Mouse (Mus musculus): ENCODE data around the gene Vps8. TPM values are rescaled to one million over a fixed set of nuclear protein-coding genes. Genes with fewer than 3 reads are reported as not detected.

Vps8 gene
- polyA plus RNA-seq, 1 experiment from 2014 or later: 13.7 TPM

GRCm38 (mm10) chr16:21412593-21413047, 10.3 kb upstream of the Vps8 start:
- Histone ChIP-seq H3K36me3 (no peaks in the 10 kb centered on the region), H3K27ac (no peak overlapping the region), H3K4me3 (no peak overlapping the region), H3K9me3 (replicated peaks) (no peaks in the 10 kb centered on the region), H3K27me3 (ENCODE audit: low read depth, poor library complexity, severe bottlenecking) (no peaks in the 10 kb centered on the region), H3K4me1 (0 out of 2 replicates have a peak, but pooled peaks cover 6% of the 10 kb centered on the region)
- DNase-seq (ENCODE audit: low spot score): peak; percentile 85
- WGBS: 21% methylated on average over 8 of the region's 8 CpGs

- DNase-seq (ENCODE audit: low spot score): no peak
- Histone ChIP-seq H3K27ac (no peak overlapping the region), H3K27me3 (ENCODE audit: low read depth, poor library complexity, severe bottlenecking) (no peaks in the 10 kb centered on the region), H3K4me1 (0 out of 2 replicates have a peak, but pooled peaks cover 6% of the 10 kb centered on the region), H3K9me3 (replicated peaks) (no peaks in the 10 kb centered on the region), H3K36me3 (no peaks in the 10 kb centered on the region), H3K4me3 (no peak overlapping the region)
- 81% methylated on average over 3 of the region's 3 CpGs for WGBS
These were observed 9.1 kb upstream of the Vps8 start for GRCm38 (mm10) chr16:21413819-21414218.

- Histone ChIP-seq H3K4me3 (no peak overlapping the region), H3K4me1 (0 out of 2 replicates have a peak, but pooled peaks cover 6% of the 10 kb centered on the region), H3K27ac (no peak overlapping the region), H3K36me3 (no peaks in the 10 kb centered on the region), H3K9me3 (replicated peaks) (no peaks in the 10 kb centered on the region), H3K27me3 (ENCODE audit: low read depth, poor library complexity, severe bottlenecking) (no peaks in the 10 kb centered on the region)
- 95% methylated on average over 8 of the region's 8 CpGs for WGBS
- no peak for DNase-seq (ENCODE audit: low spot score)
These were observed 7.8 kb upstream of the Vps8 start for GRCm38 (mm10) chr16:21415128-21415527.

GRCm38 (mm10) chr16:21418012-21418411, 4.9 kb upstream of the Vps8 start:
- Histone ChIP-seq H3K27me3 (ENCODE audit: low read depth, poor library complexity, severe bottlenecking) (no peaks in the 10 kb centered on the region), H3K4me3 (no peak overlapping the region), H3K9me3 (replicated peaks) (no peaks in the 10 kb centered on the region), H3K4me1 (peaks cover 6% of the 10 kb centered on the region; the same call in 1 of the 2 replicates), H3K36me3 (no peaks in the 10 kb centered on the region), H3K27ac (no peak overlapping the region)
- 75% methylated on average over 5 of the region's 5 CpGs for WGBS
- DNase-seq (ENCODE audit: low spot score): no peak

- peak overlapping the region; percentile 94 for H3K4me3 ChIP-seq
- no peaks in the 10 kb centered on the region for H3K9me3 ChIP-seq (replicated peaks)
- peak overlapping the region; percentile 94 for H3K27ac ChIP-seq
- 5% methylated on average over 10 of the region's 10 CpGs for WGBS
- DNase-seq (ENCODE audit: low spot score): no peak
- peaks cover 27% of the 10 kb centered on the region for H3K4me1 ChIP-seq
- no peaks in the 10 kb centered on the region for H3K27me3 ChIP-seq (ENCODE audit: low read depth, poor library complexity, severe bottlenecking)
- no peaks in the 10 kb centered on the region for H3K36me3 ChIP-seq
These were observed 610 bp downstream of the Vps8 start for GRCm38 (mm10) chr16:21423546-21423910.

- 79% methylated on average over 5 of the region's 5 CpGs for WGBS
- no peak for DNase-seq (ENCODE audit: low spot score)
- H3K27ac ChIP-seq: no peak overlapping the region
- H3K9me3 ChIP-seq (replicated peaks): no peaks in the 10 kb centered on the region
- H3K36me3 ChIP-seq: no peaks in the 10 kb centered on the region
- peaks cover 22% of the 10 kb centered on the region for H3K4me1 ChIP-seq
- no peaks in the 10 kb centered on the region for H3K27me3 ChIP-seq (ENCODE audit: low read depth, poor library complexity, severe bottlenecking)
- H3K4me3 ChIP-seq: no peak overlapping the region
These were observed 5.2 kb downstream of the Vps8 start for GRCm38 (mm10) chr16:21428131-21428530.

GRCm38 (mm10) chr16:21430377-21431060, 7.6 kb downstream of the Vps8 start:
- Histone ChIP-seq H3K36me3 (no peaks in the 10 kb centered on the region), H3K4me1 (0 out of 2 replicates have a peak, but pooled peaks cover 3% of the 10 kb centered on the region), H3K27me3 (ENCODE audit: low read depth, poor library complexity, severe bottlenecking) (no peaks in the 10 kb centered on the region), H3K27ac (no peak overlapping the region), H3K9me3 (replicated peaks) (no peaks in the 10 kb centered on the region), H3K4me3 (no peak overlapping the region)
- 91% methylated on average over 2 of the region's 2 CpGs for WGBS
- no peak for DNase-seq (ENCODE audit: low spot score)

- no peak for DNase-seq (ENCODE audit: low spot score)
- no peaks in the 10 kb centered on the region for H3K4me1 ChIP-seq
- no peak overlapping the region for H3K27ac ChIP-seq
- no peak overlapping the region for H3K4me3 ChIP-seq
- no peaks in the 10 kb centered on the region for H3K36me3 ChIP-seq
- H3K9me3 ChIP-seq (replicated peaks): no peaks in the 10 kb centered on the region
- 82% methylated on average over 3 of the region's 3 CpGs for WGBS
- no peaks in the 10 kb centered on the region for H3K27me3 ChIP-seq (ENCODE audit: low read depth, poor library complexity, severe bottlenecking)
These were observed 8.7 kb downstream of the Vps8 start for GRCm38 (mm10) chr16:21431614-21432013.

- no peak for DNase-seq (ENCODE audit: low spot score)
- H3K4me3 ChIP-seq: no peak overlapping the region
- no peaks in the 10 kb centered on the region for H3K36me3 ChIP-seq
- WGBS: 47% methylated on average over 3 of the region's 3 CpGs
- H3K4me1 ChIP-seq: no peaks in the 10 kb centered on the region
- H3K9me3 ChIP-seq (replicated peaks): no peaks in the 10 kb centered on the region
- no peaks in the 10 kb centered on the region for H3K27me3 ChIP-seq (ENCODE audit: low read depth, poor library complexity, severe bottlenecking)
- no peak overlapping the region for H3K27ac ChIP-seq
These were observed 10.6 kb downstream of the Vps8 start for GRCm38 (mm10) chr16:21433543-21433942.

GRCm38 (mm10) chr16:21441012-21441411, 18.1 kb downstream of the Vps8 start:
- Histone ChIP-seq H3K27me3 (ENCODE audit: low read depth, poor library complexity, severe bottlenecking) (no peaks in the 10 kb centered on the region), H3K36me3 (peaks cover 4% of the 10 kb centered on the region; the same call in 1 of the 2 replicates), H3K9me3 (replicated peaks) (no peaks in the 10 kb centered on the region), H3K4me1 (peaks cover 35% of the 10 kb centered on the region), H3K4me3 (no peak overlapping the region), H3K27ac (no peak overlapping the region)
- no peak for DNase-seq (ENCODE audit: low spot score)

- Histone ChIP-seq H3K4me3 (no peak overlapping the region), H3K9me3 (replicated peaks) (no peaks in the 10 kb centered on the region), H3K27ac (0 out of 2 replicates have a peak overlapping the region, but pooled peaks have one; percentile 12), H3K36me3 (peaks cover 4% of the 10 kb centered on the region; the same call in 1 of the 2 replicates), H3K4me1 (peaks cover 49% of the 10 kb centered on the region), H3K27me3 (ENCODE audit: low read depth, poor library complexity, severe bottlenecking) (no peaks in the 10 kb centered on the region)
- WGBS: 51% methylated on average over 9 of the region's 9 CpGs
- DNase-seq (ENCODE audit: low spot score): peak; percentile 33
These were observed 22.2 kb downstream of the Vps8 start for GRCm38 (mm10) chr16:21445026-21445625.

- 95% methylated on average over 5 of the region's 5 CpGs for WGBS
- H3K27me3 ChIP-seq (ENCODE audit: low read depth, poor library complexity, severe bottlenecking): no peaks in the 10 kb centered on the region
- H3K36me3 ChIP-seq: peaks cover 7% of the 10 kb centered on the region; the same call in 1 of the 2 replicates
- H3K4me1 ChIP-seq: peaks cover 36% of the 10 kb centered on the region
- H3K27ac ChIP-seq: no peak overlapping the region
- no peaks in the 10 kb centered on the region for H3K9me3 ChIP-seq (replicated peaks)
- no peak for DNase-seq (ENCODE audit: low spot score)
- H3K4me3 ChIP-seq: no peak overlapping the region
These were observed 24.5 kb downstream of the Vps8 start for GRCm38 (mm10) chr16:21447447-21447846.

- H3K4me1 ChIP-seq: peaks cover 33% of the 10 kb centered on the region
- 0 out of 2 replicates have a peak, but pooled peaks cover 3% of the 10 kb centered on the region for H3K36me3 ChIP-seq
- no peak overlapping the region for H3K4me3 ChIP-seq
- H3K27ac ChIP-seq: no peak overlapping the region
- H3K9me3 ChIP-seq (replicated peaks): no peaks in the 10 kb centered on the region
- H3K27me3 ChIP-seq (ENCODE audit: low read depth, poor library complexity, severe bottlenecking): no peaks in the 10 kb centered on the region
- DNase-seq (ENCODE audit: low spot score): no peak
- WGBS: 94% methylated on average over 5 of the region's 5 CpGs
These were observed 25.5 kb downstream of the Vps8 start for GRCm38 (mm10) chr16:21448464-21448863.
